Mouse (Mus musculus) hindbrain, embryonic 15.5 days (tissue): Measurements from ENCODE around the gene Fhit. TPM values are rescaled to one million over a fixed set of nuclear protein-coding genes. Genes with fewer than 3 reads are reported as not detected.

ENCODE experiments used
- ATAC-seq: fragments of 200-750 bp; cut with Nextera tagmentation; 2 replicates; pipeline ENCODE4 v1.8.0; 2017; ENCODE audit warnings: low read depth, moderate number of reproducible peaks, moderate TSS enrichment; ENCODE audit not compliant: low FRiP score
- H3K27ac ChIP-seq: fragments of 300-500 bp; sonication (generic); replicated peaks from 2 replicates; pipeline ENCODE4 v1.5.1; 2015; ENCODE audit warnings: mild to moderate bottlenecking, inconsistent platforms
- H3K27me3 ChIP-seq: fragments of 300-500 bp; sonication (generic); 2 replicates; pipeline ENCODE4 v1.6.1; 2015; ENCODE audit warnings: control low read depth, inconsistent platforms
- H3K36me3 ChIP-seq: fragments of 300-500 bp; sonication (generic); 2 replicates; pipeline ENCODE4 v1.6.1; 2015; ENCODE audit warnings: control low read depth, inconsistent platforms
- H3K4me1 ChIP-seq: fragments of 300-500 bp; sonication (generic); replicated peaks from 2 replicates; pipeline ENCODE4 v1.6.1; 2015; ENCODE audit warnings: control low read depth, inconsistent platforms
- H3K4me2 ChIP-seq: fragments of 300-500 bp; sonication (generic); 2 replicates; pipeline ENCODE4 v1.6.1; 2015; ENCODE audit warnings: moderate library complexity, mild to moderate bottlenecking, inconsistent platforms
- H3K4me3 ChIP-seq: fragments of 300-500 bp; sonication (generic); 2 replicates; pipeline ENCODE4 v1.5.1; 2015; ENCODE audit warnings: mild to moderate bottlenecking, inconsistent platforms
- H3K9ac ChIP-seq: fragments of 300-500 bp; sonication (generic); 2 replicates; pipeline ENCODE4 v1.6.1; 2015; ENCODE audit warnings: inconsistent platforms
- H3K9me3 ChIP-seq: fragments of 300-500 bp; sonication (generic); 2 replicates; pipeline ENCODE4 v1.6.1; 2016; ENCODE audit warnings: control low read depth, inconsistent platforms
- WGBS: fragments of 180-500 bp; shearing (Covaris S2); methylation state at CpG from one replicate; pipeline ENCODE4 v1.1.7; 2015; 5-methylcytosine and 5-hydroxymethylcytosine counted together
- polyA plus RNA-seq: library from polyadenylated mRNA; unstranded; fragments of >200 nt; fragmentation: Nextera tagmentation; extraction: Ambion mirVana; gene quantifications from 2 replicates; pipeline ENCODE4 v1.2.1, GENCODE M21; 2015

The Fhit gene
- polyA plus RNA-seq, 1 experiment from 2014 or later: 9.2 TPM

DNA sequence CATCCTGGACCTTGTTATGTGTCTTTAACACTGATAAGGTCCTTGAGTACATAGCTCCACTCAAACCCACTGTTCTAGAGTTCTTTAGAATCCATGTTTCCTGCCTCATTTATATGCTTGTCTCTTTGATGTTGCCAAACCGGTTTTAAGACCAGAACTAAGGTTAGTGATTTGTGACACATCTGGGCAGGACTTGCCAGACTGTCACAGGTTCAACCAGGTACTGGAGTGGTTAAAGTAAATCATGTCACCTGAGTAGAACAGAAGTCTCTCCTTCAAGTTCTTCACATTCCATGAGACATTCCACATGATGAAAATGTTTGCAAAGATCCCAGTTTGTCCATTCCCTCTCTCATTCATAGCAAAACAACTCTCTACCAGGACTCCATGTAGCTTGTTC, 1376.0 kb downstream of the Fhit start:
- no peak overlapping the region for H3K4me2 ChIP-seq
- H3K27me3 ChIP-seq: no peaks in the 10 kb centered on the region
- no peak overlapping the region for H3K9ac ChIP-seq
- ATAC-seq: no peak
- no peak overlapping the region for H3K27ac ChIP-seq
- 64% methylated on average over 1 of the region's 1 CpGs for WGBS
- H3K4me3 ChIP-seq: no peak overlapping the region
- no peaks in the 10 kb centered on the region for H3K4me1 ChIP-seq
- no peaks in the 10 kb centered on the region for H3K9me3 ChIP-seq
- H3K36me3 ChIP-seq: no peaks in the 10 kb centered on the region

DNA sequence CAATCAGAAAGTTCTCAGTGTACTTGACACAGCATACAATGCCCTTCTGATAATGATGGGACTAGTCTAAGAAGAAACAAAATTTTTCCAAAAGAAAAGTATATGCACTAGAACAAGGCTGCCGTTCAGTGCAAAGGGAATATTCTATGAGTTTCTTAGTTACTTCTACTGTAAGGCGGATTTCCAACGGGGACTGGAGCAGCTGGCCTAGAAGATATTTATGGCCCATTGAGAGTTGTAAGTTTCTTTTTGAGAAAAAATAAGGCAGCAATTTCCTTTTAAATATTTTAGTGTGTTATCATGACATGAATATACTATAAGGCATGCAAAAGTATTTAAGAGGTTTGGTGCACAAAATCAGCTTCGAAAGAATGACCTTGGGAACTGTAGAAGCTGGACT, 1410.5 kb downstream of the Fhit start:
- H3K4me1 ChIP-seq: no peaks in the 10 kb centered on the region
- no peak overlapping the region for H3K27ac ChIP-seq
- no peaks in the 10 kb centered on the region for H3K27me3 ChIP-seq
- no peak overlapping the region for H3K4me2 ChIP-seq
- H3K4me3 ChIP-seq: no peak overlapping the region
- ATAC-seq: no peak
- H3K9me3 ChIP-seq: no peaks in the 10 kb centered on the region
- H3K9ac ChIP-seq: no peak overlapping the region
- no peaks in the 10 kb centered on the region for H3K36me3 ChIP-seq
- WGBS: 92% methylated on average over 4 of the region's 4 CpGs

DNA sequence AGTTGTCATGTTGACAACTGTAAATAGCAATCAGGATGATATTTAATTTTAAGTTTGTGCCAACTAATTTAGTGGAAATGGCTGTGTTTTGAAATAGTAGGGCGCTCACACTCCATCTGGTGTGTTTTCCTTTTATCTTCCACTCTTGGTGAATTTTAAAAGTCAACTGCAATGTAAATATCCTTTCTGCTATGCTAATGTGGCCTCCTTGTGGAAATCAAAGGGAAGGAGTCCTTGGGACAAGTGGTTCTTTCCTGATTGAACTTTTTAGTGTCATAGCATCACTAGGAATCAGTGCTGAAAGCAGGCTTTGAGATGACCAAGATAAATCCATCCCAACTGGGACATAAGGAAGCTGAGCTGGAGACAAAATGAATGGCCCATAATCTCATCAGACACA, 1413.1 kb downstream of the Fhit start:
- Histone ChIP-seq H3K27ac (no peak overlapping the region), H3K27me3 (no peaks in the 10 kb centered on the region), H3K4me2 (no peak overlapping the region), H3K9ac (no peak overlapping the region), H3K4me1 (no peaks in the 10 kb centered on the region), H3K9me3 (no peaks in the 10 kb centered on the region), H3K4me3 (no peak overlapping the region), H3K36me3 (no peaks in the 10 kb centered on the region)
- 89% methylated on average over 1 of the region's 1 CpGs for WGBS
- ATAC-seq: no peak

DNA sequence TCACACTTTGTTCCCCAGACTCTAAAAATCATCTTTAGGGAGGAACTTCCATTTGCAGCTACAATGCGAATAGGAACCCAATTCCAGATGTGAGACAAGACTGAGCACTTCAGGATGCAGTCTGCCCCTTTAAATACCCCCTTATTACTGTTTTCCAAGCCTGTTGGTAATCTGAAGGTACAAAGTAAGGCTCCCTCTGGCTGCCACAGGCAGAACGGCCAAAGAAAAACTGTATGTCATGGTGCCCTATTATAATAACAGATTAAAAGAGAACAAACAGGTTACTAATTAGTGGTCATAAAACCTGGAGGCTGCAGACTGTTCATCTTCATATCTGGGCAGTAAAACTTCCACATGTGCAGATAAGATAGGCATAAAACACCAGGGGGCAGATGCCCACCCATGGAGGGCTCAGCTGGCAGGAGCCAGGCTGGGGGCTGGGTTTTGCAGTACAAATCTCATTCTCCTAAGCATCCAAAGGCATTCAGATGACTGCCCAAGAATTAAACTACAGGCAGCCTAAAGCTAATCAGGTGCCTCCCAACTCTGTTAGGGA, 1439.8 kb downstream of the Fhit start:
- no peak overlapping the region for H3K4me3 ChIP-seq
- H3K4me2 ChIP-seq: no peak overlapping the region
- WGBS: 51% methylated on average over 2 of the region's 2 CpGs

DNA sequence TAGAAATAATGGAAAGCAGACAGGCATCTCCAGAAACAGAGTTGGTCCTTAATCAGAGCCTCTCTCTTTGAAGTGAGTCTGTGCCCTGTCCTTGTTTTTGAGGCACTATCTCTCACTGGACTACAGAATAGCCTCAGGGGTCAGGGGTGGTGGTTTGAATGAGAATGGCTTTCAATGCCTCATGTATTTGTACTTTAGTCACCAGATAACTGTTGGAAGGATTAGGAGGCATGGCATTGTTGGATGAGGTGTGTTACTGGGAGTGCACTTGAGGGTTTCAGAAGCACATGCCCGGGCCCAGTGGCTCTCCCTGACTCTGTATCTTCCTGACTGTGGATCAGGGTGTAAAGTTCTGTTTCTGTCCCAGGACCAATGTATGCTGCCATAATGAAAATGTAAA, 1463.2 kb downstream of the Fhit start:
- Histone ChIP-seq H3K36me3 (no peaks in the 10 kb centered on the region), H3K9ac (no peak overlapping the region), H3K9me3 (no peaks in the 10 kb centered on the region), H3K4me1 (no peaks in the 10 kb centered on the region), H3K4me3 (no peak overlapping the region), H3K4me2 (no peak overlapping the region), H3K27me3 (no peaks in the 10 kb centered on the region), H3K27ac (no peak overlapping the region)
- no peak for ATAC-seq
- 76% methylated on average over 1 of the region's 1 CpGs for whole genome bisulfite sequencing

More for the DNA sequence above, 1439.8 kb downstream of the Fhit start:
- no peak overlapping the region for H3K9ac ChIP-seq
- H3K36me3 ChIP-seq: no peaks in the 10 kb centered on the region
- no peaks in the 10 kb centered on the region for H3K4me1 ChIP-seq
- no peaks in the 10 kb centered on the region for H3K27me3 ChIP-seq
- no peak overlapping the region for H3K27ac ChIP-seq
- H3K9me3 ChIP-seq: no peaks in the 10 kb centered on the region
- no peak for ATAC-seq

DNA sequence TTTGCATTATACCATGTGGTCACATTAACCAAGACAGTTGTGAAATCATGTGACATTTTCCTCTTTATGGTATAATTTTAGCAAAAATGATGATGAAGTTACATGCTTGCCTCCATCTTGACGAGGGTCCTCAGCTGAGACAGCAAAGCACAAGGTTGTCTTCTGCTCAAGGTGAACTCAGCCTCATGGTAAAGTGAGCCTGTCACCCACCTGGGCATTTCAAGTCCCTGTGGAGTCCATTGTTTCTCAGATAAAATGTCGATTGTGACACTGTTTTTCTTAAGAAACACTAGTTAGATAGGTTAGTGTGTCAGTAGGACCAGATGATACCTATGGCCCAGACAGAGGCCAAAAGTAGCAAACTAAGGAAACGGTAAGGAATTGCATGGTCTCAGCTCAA, 1464.7 kb downstream of the Fhit start:
- no peak overlapping the region for H3K4me2 ChIP-seq
- no peaks in the 10 kb centered on the region for H3K36me3 ChIP-seq
- 92% methylated on average over 3 of the region's 3 CpGs for WGBS
- H3K9me3 ChIP-seq: no peaks in the 10 kb centered on the region
- no peak overlapping the region for H3K9ac ChIP-seq
- no peak overlapping the region for H3K4me3 ChIP-seq
- no peak for ATAC-seq
- no peaks in the 10 kb centered on the region for H3K4me1 ChIP-seq
- no peak overlapping the region for H3K27ac ChIP-seq
- no peaks in the 10 kb centered on the region for H3K27me3 ChIP-seq

DNA sequence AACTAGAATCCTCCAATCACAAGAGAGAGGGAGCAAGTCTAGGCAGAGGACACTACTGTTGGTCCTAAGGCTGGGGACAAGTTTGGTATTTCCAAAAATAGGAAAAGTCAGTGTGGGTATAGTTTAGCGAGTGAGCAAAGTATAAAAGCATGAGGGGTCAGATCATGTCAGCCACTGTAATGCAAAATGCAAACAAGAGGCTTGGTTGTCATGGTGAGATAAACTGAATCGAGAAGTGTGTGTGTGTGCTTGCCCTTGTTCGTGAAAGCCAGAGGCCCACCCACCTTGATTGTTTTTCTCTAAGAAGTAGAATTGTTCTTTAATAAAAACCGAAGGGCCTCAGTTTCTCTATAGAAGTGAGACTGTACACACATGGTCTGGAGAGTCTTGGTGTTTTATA, 1465.8 kb downstream of the Fhit start:
- no peak overlapping the region for H3K4me3 ChIP-seq
- no peak overlapping the region for H3K4me2 ChIP-seq
- H3K27me3 ChIP-seq: no peaks in the 10 kb centered on the region
- H3K9ac ChIP-seq: no peak overlapping the region
- no peak for ATAC-seq
- no peak overlapping the region for H3K27ac ChIP-seq
- no peaks in the 10 kb centered on the region for H3K36me3 ChIP-seq
- 13% methylated on average over 4 of the region's 4 CpGs for WGBS
- H3K4me1 ChIP-seq: no peaks in the 10 kb centered on the region
- no peaks in the 10 kb centered on the region for H3K9me3 ChIP-seq

DNA sequence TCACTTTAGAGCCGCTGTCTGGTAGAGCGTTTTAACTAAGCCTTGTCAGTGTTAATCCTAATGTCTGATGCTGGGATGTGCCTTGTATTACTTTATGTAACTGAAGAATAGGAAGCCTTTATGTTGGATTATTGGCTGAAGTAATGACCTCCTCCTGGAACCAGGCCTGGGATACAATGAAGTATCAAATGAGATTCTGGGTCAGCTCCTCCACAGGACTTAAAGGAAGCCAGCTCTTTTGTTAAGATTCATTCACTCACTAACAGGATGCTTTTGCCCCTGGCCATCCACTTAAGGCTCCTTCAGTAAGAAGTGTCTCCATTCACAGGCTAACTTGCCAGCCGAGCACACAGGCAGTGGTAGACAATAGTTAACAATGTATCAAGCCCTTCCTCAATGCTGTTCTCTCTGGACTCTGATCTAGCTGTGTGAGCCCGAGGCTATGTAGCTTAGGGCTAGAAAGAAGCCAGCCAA, 1466.6 kb downstream of the Fhit start:
- ATAC-seq: no peak
- WGBS: 22% methylated on average over 4 of the region's 4 CpGs
- Histone ChIP-seq H3K27ac (no peak overlapping the region), H3K4me1 (no peaks in the 10 kb centered on the region), H3K4me3 (no peak overlapping the region), H3K4me2 (no peak overlapping the region), H3K9me3 (no peaks in the 10 kb centered on the region), H3K36me3 (no peaks in the 10 kb centered on the region), H3K9ac (no peak overlapping the region), H3K27me3 (no peaks in the 10 kb centered on the region)

DNA sequence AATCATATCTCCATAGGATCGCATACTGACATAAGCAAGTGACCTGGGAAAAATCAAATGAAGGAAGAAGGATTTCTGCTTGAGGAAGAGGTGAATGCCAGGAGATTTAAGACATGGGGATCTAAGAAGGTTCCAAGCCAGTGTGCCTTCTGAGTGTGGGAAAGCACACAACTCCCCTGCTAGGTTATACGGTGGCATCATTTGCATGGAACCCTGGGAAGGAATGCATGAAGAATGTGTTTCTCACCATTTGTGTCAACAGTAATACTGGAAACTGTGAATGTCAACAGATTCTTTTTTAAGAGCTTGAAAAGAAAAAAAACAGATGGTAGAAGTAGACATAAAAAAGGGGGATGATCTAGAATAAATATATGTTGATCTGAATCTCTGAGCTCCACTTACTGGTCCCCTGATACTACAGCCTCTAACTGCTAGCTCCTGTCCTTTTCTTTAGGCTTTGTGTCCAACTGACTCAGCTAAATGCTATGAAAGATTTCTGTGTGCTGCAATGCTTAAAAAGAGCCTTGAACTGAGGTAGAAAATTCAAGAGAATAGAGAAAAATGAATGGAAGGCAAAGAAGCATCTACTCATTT, 1473.1 kb downstream of the Fhit start:
- no peaks in the 10 kb centered on the region for H3K36me3 ChIP-seq
- no peak overlapping the region for H3K27ac ChIP-seq
- H3K9ac ChIP-seq: no peak overlapping the region
- H3K9me3 ChIP-seq: no peaks in the 10 kb centered on the region
- H3K4me1 ChIP-seq: no peaks in the 10 kb centered on the region
- no peak overlapping the region for H3K4me2 ChIP-seq
- H3K4me3 ChIP-seq: no peak overlapping the region
- ATAC-seq: no peak
- H3K27me3 ChIP-seq: no peaks in the 10 kb centered on the region
- WGBS: 85% methylated on average over 2 of the region's 2 CpGs

DNA sequence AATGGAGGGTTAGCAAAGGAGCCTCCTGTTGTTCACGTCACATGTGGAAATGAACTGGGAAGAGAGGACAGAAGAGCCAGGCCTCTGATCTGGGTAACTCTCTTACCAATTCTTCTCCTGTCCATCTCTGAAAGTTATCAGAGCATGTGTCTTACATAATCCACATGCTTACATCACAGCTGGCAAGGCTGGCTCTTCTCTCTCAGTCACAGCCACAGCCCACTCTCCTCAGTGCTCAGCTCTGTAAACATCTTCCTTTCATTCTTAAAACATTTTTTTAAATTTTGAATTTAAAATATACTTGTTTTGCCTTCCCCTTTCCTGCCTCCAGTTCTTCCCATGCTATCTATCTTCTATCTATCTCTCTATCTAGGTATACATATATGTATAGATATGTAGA, 1477.5 kb downstream of the Fhit start:
- H3K27me3 ChIP-seq: no peaks in the 10 kb centered on the region
- no peaks in the 10 kb centered on the region for H3K9me3 ChIP-seq
- 67% methylated on average over 1 of the region's 1 CpGs for WGBS
- no peak overlapping the region for H3K27ac ChIP-seq
- no peaks in the 10 kb centered on the region for H3K36me3 ChIP-seq
- H3K9ac ChIP-seq: no peak overlapping the region
- no peak overlapping the region for H3K4me2 ChIP-seq
- no peak for ATAC-seq
- H3K4me3 ChIP-seq: no peak overlapping the region
- H3K4me1 ChIP-seq: no peaks in the 10 kb centered on the region

DNA sequence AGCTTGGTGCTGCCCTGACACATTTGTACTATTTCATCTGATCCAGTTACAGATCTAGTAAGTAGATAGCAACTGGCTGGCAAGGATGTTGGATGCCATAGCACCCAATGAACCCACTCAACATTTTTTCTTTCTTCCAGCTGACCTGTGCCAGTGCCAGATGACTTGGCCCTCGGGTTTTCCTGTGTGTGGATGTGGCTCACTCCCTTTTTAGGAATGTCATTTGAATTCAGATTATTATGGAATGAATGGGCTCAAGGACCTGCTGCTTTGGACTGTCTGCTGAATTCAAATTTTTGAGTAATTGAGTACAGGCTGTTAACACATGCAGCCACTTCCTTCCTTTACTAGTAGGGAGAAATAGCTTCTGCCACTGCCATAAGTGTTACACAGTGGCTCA, 1489.1 kb downstream of the Fhit start:
- Histone ChIP-seq H3K4me3 (no peak overlapping the region), H3K9ac (no peak overlapping the region), H3K9me3 (no peaks in the 10 kb centered on the region), H3K4me1 (no peaks in the 10 kb centered on the region), H3K36me3 (no peaks in the 10 kb centered on the region), H3K4me2 (no peak overlapping the region), H3K27me3 (no peaks in the 10 kb centered on the region), H3K27ac (no peak overlapping the region)
- ATAC-seq: no peak
- 64% methylated on average over 1 of the region's 1 CpGs for WGBS

DNA sequence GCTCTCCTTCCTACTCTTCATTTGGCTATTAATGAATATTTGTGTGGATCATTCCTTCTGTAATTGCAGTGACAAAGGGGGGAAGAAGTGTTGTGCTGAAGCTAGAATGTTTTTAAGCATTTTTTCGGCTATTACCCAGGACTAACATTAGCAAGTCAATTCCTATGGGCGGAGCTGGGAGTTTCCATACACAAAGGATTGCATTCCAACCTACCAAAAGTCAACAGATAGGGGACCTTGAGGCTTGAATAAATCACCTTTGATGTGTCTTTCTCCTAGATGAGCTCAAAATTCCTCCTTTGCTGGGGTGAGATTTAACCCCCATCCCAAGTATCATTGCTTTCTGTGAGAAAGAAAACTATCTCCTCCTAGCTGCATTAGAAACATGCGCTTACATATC, 1490.1 kb downstream of the Fhit start:
- Histone ChIP-seq H3K4me3 (no peak overlapping the region), H3K36me3 (no peaks in the 10 kb centered on the region), H3K9me3 (no peaks in the 10 kb centered on the region), H3K4me1 (no peaks in the 10 kb centered on the region), H3K9ac (no peak overlapping the region), H3K4me2 (no peak overlapping the region), H3K27me3 (no peaks in the 10 kb centered on the region), H3K27ac (no peak overlapping the region)
- WGBS: 47% methylated on average over 3 of the region's 3 CpGs
- ATAC-seq: no peak

DNA sequence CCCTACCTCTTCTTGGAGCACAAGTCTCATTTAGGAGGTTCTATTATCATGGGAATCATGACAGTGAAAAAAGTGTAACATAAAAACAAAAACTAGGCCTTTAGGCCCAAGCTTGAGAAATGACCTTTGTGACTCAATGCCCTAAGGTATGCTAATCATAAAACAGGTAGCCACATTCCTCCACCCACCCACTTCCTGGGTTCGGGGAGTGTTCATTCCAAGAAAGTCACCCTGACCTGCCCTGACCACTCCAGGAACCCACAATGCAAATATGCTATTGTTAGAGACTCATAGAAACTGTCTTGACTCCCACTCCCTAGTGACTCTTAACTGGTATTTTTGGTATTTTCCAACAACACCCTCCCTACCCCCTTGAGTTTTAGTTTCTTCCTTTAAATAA, 1492.1 kb downstream of the Fhit start:
- Histone ChIP-seq H3K9ac (no peak overlapping the region), H3K4me1 (no peaks in the 10 kb centered on the region), H3K36me3 (no peaks in the 10 kb centered on the region), H3K9me3 (no peaks in the 10 kb centered on the region), H3K4me2 (no peak overlapping the region), H3K27me3 (no peaks in the 10 kb centered on the region), H3K27ac (no peak overlapping the region), H3K4me3 (no peak overlapping the region)
- no peak for ATAC-seq
- WGBS: 78% methylated on average over 1 of the region's 1 CpGs
